Mouse (Mus musculus) olfactory bulb, adult 2 months (tissue): Measurements from ENCODE around the gene Parp9.

Source experiments
- CTCF ChIP-seq: fragments of 200-500 bp; IDR thresholded peaks from 2 replicates; pipeline ENCODE4 v1.5.1; 2012; ENCODE audit warnings: low read depth, mild to moderate bottlenecking, low read length, moderate library complexity; ENCODE audit not compliant: insufficient read depth
- POLR2A ChIP-seq: fragments of 200-500 bp; IDR thresholded peaks from 2 replicates; pipeline ENCODE4 v1.6.1; 2012; ENCODE audit warnings: mild to moderate bottlenecking, low read depth, low read length, moderate library complexity; ENCODE audit not compliant: insufficient read depth

GRCm38 (mm10) chr16:35967319-35967718, 29.0 kb downstream of the Parp9 start:
- TF ChIP-seq CTCF: no peak
- TF ChIP-seq POLR2A: no peak
